Mouse (Mus musculus) midbrain, embryonic 10.5 days (tissue): ENCODE measurements around the gene Prdm8. TPM values are rescaled to one million over a fixed set of nuclear protein-coding genes. Genes with fewer than 3 reads are reported as not detected.

Experiments
- DNase-seq: peaks from one replicate; pipeline ENCODE4 v3.0.0-alpha.2; 2017; ENCODE audit warnings: low spot score
- H3K27ac ChIP-seq: fragments of 300-500 bp; sonication (generic); replicated peaks from 2 replicates; pipeline ENCODE4 v1.5.1; 2016; ENCODE audit warnings: mild to moderate bottlenecking
- H3K27me3 ChIP-seq: fragments of 300-500 bp; sonication (generic); 2 replicates; pipeline ENCODE4 v1.6.1; 2016; ENCODE audit warnings: low read depth, mild to moderate bottlenecking; ENCODE audit not compliant: poor library complexity, severe bottlenecking
- H3K36me3 ChIP-seq: fragments of 300-500 bp; sonication (generic); 2 replicates; pipeline ENCODE4 v1.6.1; 2016; ENCODE audit warnings: mild to moderate bottlenecking, moderate library complexity
- H3K4me1 ChIP-seq: fragments of 300-500 bp; sonication (generic); 2 replicates; pipeline ENCODE4 v1.6.1; 2016
- H3K4me3 ChIP-seq: fragments of 300-500 bp; sonication (generic); 2 replicates; pipeline ENCODE4 v1.5.1; 2016; ENCODE audit warnings: mild to moderate bottlenecking, moderate library complexity
- H3K9me3 ChIP-seq: fragments of 300-500 bp; sonication (generic); replicated peaks from 2 replicates; pipeline ENCODE4 v1.6.1; 2016; ENCODE audit warnings: mild to moderate bottlenecking
- WGBS: fragments of 180-500 bp; shearing (Covaris S2); methylation state at CpG from one replicate; pipeline ENCODE4 v1.1.7; 2016; 5-methylcytosine and 5-hydroxymethylcytosine counted together
- polyA plus RNA-seq: library from polyadenylated mRNA; unstranded; fragments of >200 nt; fragmentation: Nextera tagmentation; extraction: Ambion mirVana; gene quantifications from 2 replicates; pipeline ENCODE4 v1.2.1, GENCODE M21; 2016

Gene Prdm8
- polyA plus RNA-seq, 1 experiment from 2014 or later, result 0.22 TPM

DNA sequence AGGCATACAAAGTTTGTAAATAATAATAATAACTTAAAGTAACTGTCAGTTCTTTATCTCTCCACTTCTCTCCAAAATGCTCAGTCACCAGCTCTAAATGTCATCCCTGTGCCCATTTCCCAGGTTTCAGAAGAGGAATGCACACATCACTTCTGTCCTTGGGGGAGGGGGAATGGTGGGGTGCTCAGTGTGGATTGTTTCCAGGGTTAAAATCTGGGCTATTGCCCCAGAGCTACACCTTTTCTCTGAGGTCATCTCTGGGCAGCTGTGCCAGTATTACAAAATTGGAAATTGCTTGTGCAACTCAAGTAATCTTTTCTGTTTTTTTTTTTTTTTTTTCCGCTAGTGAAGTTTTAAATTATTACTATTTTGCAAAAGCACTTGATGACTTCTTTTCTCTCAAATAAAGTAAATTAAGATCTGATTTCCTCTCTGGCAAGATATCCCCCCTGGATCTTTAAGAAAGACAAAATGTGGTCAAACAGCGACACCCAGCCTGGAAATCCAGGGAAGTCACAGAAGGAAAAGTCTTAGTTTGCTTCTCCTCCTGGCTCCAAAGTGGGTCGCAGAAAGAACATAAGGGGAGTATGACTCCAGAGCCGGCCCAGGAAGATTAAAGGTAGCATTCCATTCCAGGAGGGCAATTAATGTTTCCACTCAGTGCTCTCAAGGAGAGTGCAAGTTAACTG is 25.4 kb downstream of the Prdm8 start:
- WGBS, result 21% methylated on average over 4 of the region's 4 CpGs
- no peak for DNase-seq

DNA sequence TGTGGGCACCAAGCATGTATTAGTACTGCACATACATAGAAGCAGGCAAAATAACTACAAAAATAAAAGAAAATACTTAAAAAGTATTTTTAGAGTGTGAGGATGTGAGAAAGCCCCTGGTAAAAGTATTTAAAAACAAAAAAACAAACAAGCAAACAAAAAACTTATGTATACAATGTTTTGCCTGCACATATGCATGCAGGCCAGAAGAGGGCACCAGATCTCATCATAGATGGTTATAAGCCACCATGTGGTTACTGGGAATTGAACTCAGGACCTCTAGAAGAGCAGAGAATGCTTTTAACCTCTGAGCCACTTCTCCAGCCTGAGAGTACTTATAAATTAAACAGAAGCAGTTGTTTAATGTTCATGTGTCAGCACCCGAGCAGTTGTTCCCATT is 28.0 kb downstream of the Prdm8 start:
- Histone ChIP-seq H3K4me1 (no peaks in the 10 kb centered on the region), H3K27me3 (peaks cover 45% of the 10 kb centered on the region), H3K4me3 (no peak overlapping the region), H3K27ac (no peak overlapping the region), H3K36me3 (no peaks in the 10 kb centered on the region), H3K9me3 (no peaks in the 10 kb centered on the region)
- no peak for DNase-seq
- WGBS, result 93% methylated on average over 1 of the region's 1 CpGs

More for the DNA sequence above, 25.4 kb downstream of the Prdm8 start:
- Histone ChIP-seq H3K36me3 (no peaks in the 10 kb centered on the region), H3K4me3 (no peak overlapping the region), H3K27me3 (peaks cover 70% of the 10 kb centered on the region), H3K9me3 (no peaks in the 10 kb centered on the region), H3K4me1 (peaks cover 7% of the 10 kb centered on the region), H3K27ac (no peak overlapping the region)

DNA sequence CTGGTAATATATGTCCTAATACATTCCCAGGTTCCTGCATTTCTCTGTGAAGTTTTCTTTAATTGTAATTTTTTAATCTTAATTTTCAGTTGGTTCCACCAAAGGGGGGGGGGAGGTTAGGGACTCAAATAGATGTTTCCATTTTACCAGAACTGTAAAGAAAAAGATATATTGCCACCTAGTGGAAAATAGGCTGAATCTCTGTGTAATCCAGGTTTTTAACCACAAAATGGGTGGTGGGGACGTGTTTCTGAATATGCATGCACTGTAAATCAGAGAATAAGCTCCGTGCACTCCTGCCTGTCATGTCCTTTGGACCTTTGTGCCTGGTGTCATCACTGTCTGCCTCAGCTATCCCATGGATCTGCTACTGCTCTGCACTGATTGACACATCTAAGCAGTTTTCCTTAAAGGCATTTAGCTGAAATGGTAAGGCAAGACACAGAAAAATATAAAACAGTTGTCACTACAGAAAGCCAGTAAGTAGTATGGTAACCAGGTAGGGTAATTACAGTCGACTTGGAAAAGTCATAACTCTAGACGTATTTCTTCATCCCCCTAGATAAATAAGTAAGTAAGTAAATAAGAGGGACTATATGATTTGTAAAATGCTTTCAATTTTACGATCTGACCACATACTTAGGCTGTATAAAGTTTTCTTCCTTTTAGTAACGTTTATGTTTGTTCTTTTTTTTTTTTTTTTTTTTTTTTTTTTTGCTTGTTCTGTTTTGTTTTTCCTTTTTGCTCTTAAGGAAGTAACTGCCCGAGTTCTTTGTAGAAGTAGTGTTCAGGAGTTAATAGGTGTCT is 31.6 kb downstream of the Prdm8 start:
- H3K36me3 ChIP-seq, result no peaks in the 10 kb centered on the region
- H3K4me3 ChIP-seq, result no peak overlapping the region
- H3K27ac ChIP-seq, result no peak overlapping the region
- H3K27me3 ChIP-seq, result peaks cover 13% of the 10 kb centered on the region; the same call in 1 of the 2 replicates
- H3K4me1 ChIP-seq, result no peaks in the 10 kb centered on the region
- H3K9me3 ChIP-seq, result no peaks in the 10 kb centered on the region
- 67% methylated on average over 7 of the region's 7 CpGs for WGBS
- no peak for DNase-seq

DNA sequence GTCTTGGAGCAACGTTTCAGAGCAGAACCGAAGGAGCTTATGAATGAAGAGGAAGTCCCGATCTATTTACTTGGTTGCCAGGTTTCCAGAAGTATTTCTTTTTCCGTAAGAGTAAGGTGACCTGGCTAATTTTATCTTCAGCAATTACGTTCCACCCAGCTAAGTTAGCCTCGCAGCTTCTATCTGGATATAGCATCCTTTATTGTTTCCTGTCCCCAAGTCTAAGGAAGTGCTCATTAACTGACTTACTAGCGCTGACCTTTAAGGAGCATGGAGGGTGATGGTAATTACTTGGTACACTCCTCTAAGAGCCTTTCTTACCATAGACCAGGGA is 32.2 kb downstream of the Prdm8 start:
- 73% methylated on average over 7 of the region's 7 CpGs for WGBS
- Histone ChIP-seq H3K4me3 (no peak overlapping the region), H3K27me3 (peaks cover 11% of the 10 kb centered on the region; the same call in 1 of the 2 replicates), H3K36me3 (no peaks in the 10 kb centered on the region), H3K4me1 (no peaks in the 10 kb centered on the region), H3K9me3 (no peaks in the 10 kb centered on the region), H3K27ac (no peak overlapping the region)
- DNase-seq, result no peak

DNA sequence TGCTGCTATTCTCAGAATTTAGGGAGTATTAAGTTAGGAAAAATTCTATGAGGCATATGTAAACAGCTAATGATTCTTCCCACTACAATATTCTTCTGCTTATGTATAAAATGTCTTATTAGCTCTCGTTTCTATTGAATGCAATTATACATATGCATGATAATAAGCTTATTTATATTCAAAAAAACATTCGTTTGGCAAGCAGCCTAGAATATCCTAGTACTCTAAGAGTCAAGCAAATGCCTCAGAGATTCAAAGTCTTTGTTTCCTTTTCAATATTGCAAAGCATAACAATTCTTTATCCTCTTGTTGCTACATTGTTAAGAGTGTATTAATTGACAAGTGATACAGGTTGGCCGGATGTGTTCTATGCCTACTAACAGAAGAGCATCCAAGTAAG is 34.6 kb downstream of the Prdm8 start:
- no peak for DNase-seq
- H3K36me3 ChIP-seq, result no peaks in the 10 kb centered on the region

DNA sequence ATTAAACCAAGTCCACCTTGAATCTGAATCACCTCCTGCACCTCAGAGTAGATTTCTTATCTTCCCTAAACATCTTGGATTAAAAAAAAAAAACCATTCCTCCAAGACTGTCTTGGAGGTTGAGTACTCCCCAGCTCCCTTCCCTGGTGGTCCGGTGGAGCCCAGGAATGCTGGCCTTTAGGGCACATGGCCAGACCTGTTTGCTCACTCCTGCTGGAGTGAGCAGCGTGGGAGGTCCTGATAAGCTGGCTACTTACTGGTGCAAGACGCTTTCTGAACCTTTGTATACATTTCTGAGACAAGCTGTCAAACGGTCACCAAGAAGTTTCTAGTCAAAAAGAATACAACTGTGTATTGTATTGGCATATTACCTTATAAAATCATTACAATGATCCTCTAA is 36.0 kb downstream of the Prdm8 start:
- no peak overlapping the region for H3K4me3 ChIP-seq
- no peaks in the 10 kb centered on the region for H3K9me3 ChIP-seq
- no peak for DNase-seq
- H3K4me1 ChIP-seq, result no peaks in the 10 kb centered on the region
- no peaks in the 10 kb centered on the region for H3K36me3 ChIP-seq
- H3K27me3 ChIP-seq, result no peaks in the 10 kb centered on the region
- no peak overlapping the region for H3K27ac ChIP-seq
- 57% methylated on average over 4 of the region's 4 CpGs for WGBS

More for the DNA sequence above, 34.6 kb downstream of the Prdm8 start:
- Histone ChIP-seq H3K27me3 (peaks cover 4% of the 10 kb centered on the region; the same call in 1 of the 2 replicates), H3K27ac (no peak overlapping the region), H3K9me3 (no peaks in the 10 kb centered on the region), H3K4me1 (no peaks in the 10 kb centered on the region), H3K4me3 (no peak overlapping the region)
- 88% methylated on average over 3 of the region's 3 CpGs for WGBS

DNA sequence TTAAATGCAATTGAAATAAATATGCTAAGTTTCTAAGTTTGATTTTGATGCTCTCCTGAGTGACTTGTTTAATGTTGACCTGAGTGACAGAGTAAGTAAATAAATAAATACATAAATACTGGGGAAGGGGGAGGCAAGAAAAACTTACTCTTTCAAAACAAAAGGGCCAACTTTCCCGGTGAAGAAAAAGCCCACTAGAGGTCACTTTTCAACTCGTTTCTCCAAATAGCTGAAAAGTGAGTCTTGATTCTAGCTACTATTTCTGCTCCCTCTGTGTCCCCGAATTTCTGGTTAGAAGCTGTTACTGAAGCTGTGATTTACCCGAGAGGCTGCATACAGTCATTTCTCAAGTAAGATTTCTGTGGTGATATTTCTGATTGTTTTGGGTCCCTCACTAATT is 45.5 kb downstream of the Prdm8 start:
- no peak overlapping the region for H3K27ac ChIP-seq
- no peak overlapping the region for H3K4me3 ChIP-seq
- H3K27me3 ChIP-seq, result no peaks in the 10 kb centered on the region
- no peak for DNase-seq
- no peaks in the 10 kb centered on the region for H3K36me3 ChIP-seq
- 0 out of 2 replicates have a peak, but pooled peaks cover 3% of the 10 kb centered on the region for H3K9me3 ChIP-seq
- H3K4me1 ChIP-seq, result no peaks in the 10 kb centered on the region
- 76% methylated on average over 4 of the region's 4 CpGs for WGBS

DNA sequence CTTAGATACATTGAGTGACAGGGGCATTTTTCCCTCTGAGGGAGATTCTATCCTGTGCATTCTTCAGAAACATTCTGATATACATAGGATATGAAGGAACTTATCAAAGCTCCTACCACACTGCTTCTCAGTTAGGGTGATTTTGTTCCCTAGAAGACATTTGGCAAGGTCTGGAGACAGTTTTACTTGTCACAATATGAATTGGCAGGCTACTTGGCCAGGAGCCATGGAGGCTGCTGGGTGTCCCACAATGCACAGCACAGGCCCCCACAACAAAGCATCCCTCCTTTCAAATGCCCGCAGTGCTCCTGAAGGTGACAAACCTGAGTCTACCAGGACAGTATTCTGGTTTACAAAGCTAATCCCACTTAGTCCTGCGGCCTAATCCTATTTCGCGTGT is 55.0 kb downstream of the Prdm8 start:
- Histone ChIP-seq H3K4me1 (no peaks in the 10 kb centered on the region; the same call in 1 of the 2 replicates), H3K27ac (no peak overlapping the region), H3K4me3 (no peak overlapping the region), H3K9me3 (peaks cover 5% of the 10 kb centered on the region; the same call in 1 of the 2 replicates), H3K36me3 (no peaks in the 10 kb centered on the region), H3K27me3 (no peaks in the 10 kb centered on the region)
- WGBS, result 67% methylated on average over 4 of the region's 4 CpGs
- no peak for DNase-seq

DNA sequence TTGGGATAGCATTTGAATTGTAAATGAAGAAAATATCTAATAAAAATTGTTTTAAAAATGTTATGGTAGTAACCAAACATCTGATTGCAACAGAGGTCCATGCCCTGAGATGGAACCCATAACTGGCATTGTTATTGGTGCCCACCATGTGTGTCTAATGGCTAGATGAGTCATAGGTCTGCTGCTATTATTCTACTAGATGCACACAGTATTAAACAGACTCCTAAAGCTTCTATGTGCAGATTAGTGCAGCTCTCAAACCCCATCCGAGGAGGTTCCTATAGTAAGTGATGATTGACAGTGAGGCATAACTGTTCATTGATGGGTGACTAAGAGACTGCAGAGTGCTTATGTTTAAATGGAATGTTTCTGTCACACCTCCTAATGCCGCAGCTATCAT is 59.7 kb downstream of the Prdm8 start:
- Histone ChIP-seq H3K27me3 (no peaks in the 10 kb centered on the region), H3K4me1 (no peaks in the 10 kb centered on the region; the same call in 1 of the 2 replicates), H3K9me3 (peaks cover 5% of the 10 kb centered on the region; the same call in 1 of the 2 replicates), H3K4me3 (no peak overlapping the region), H3K27ac (no peak overlapping the region), H3K36me3 (no peaks in the 10 kb centered on the region)
- WGBS, result 82% methylated on average over 2 of the region's 2 CpGs
- DNase-seq, result no peak

DNA sequence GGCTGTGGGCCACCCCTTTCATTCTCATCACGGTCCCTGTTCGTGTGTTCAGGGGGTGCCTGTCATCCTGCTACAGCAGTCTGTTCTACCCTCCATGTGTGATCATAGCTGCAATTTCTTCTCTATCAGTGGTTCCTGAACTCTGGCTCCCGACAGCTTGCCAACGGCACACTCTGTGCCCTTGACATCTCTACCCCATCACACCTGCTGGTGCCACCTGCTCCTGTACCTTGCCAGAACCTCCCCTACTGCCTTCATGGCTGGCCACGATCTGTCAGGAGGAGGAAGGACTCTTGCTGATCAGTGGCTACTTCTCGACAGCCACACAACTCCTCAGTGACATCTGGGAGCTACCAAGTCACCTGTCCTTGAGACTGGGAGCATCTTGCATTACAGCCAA is 62.5 kb downstream of the Prdm8 start:
- no peak for DNase-seq
- Histone ChIP-seq H3K9me3 (peaks cover 5% of the 10 kb centered on the region; the same call in 1 of the 2 replicates), H3K27me3 (no peaks in the 10 kb centered on the region), H3K4me1 (no peaks in the 10 kb centered on the region), H3K27ac (no peak overlapping the region), H3K4me3 (no peak overlapping the region), H3K36me3 (no peaks in the 10 kb centered on the region)
- 83% methylated on average over 6 of the region's 6 CpGs for WGBS

DNA sequence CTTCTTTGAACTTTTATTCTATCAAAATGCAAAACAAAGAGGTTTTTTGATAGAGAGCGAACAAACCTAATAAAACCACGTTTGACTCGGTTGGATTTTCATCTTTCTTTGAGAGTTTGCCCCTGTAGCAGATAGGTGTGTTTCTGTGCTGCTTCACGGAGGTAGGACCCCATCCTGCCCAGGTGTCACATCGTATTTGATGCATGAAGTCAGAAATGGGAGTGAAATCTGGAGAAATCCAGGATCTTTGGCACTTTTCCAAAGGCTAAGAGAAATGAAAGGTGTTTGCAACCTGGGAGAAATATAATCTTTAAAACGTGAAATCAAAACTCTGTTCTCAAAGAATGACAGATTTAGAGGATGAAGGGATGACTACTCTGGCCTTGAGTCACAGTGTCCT is 71.5 kb downstream of the Prdm8 start:
- WGBS, result 86% methylated on average over 6 of the region's 6 CpGs
- Histone ChIP-seq H3K9me3 (no peaks in the 10 kb centered on the region), H3K27ac (no peak overlapping the region), H3K4me1 (no peaks in the 10 kb centered on the region), H3K36me3 (no peaks in the 10 kb centered on the region), H3K4me3 (no peak overlapping the region), H3K27me3 (no peaks in the 10 kb centered on the region)
- no peak for DNase-seq
